Mouse (Mus musculus) cerebellum, adult 2 months (tissue): ENCODE results near the gene Stx1b. TPM values are rescaled to one million over a fixed set of nuclear protein-coding genes. Genes with fewer than 3 reads are reported as not detected.

Source experiments
- DNase-seq, 2 experiments: peaks; one replicate each; pipeline ENCODE4 v3.0.0; 2021
- H3K27ac ChIP-seq: fragments of 200-500 bp; 2 replicates; pipeline ENCODE4 v1.5.1; 2012; ENCODE audit warnings: low read length, control low read depth, inconsistent platforms; ENCODE audit not compliant: insufficient read depth
- H3K27me3 ChIP-seq: fragments of 200-500 bp; 2 replicates; pipeline ENCODE4 v1.6.1; 2012; ENCODE audit warnings: inconsistent platforms, mild to moderate bottlenecking, low read length, moderate library complexity; ENCODE audit not compliant: control insufficient read depth, insufficient read depth
- H3K4me1 ChIP-seq: fragments of 200-500 bp; 2 replicates; pipeline ENCODE4 v1.6.1; 2011; ENCODE audit warnings: low read length; ENCODE audit not compliant: control insufficient read depth, insufficient read depth
- H3K4me3 ChIP-seq: fragments of 200-500 bp; replicated peaks from 2 replicates; pipeline ENCODE3; 2011; ENCODE audit warnings: mild to moderate bottlenecking, low read depth, low read length, control low read depth; ENCODE audit not compliant: insufficient read depth
- CTCF ChIP-seq: fragments of 200-500 bp; IDR thresholded peaks from 2 replicates; pipeline ENCODE4 v1.5.1; 2011; ENCODE audit warnings: low read depth, mild to moderate bottlenecking, control low read depth, low read length, moderate library complexity, borderline replicate concordance; ENCODE audit not compliant: insufficient read depth
- POLR2A ChIP-seq: fragments of 200-500 bp; IDR thresholded peaks from 2 replicates; pipeline ENCODE4 v1.6.1; 2011; ENCODE audit warnings: low read length, control low read depth, borderline replicate concordance; ENCODE audit not compliant: insufficient read depth
- WGBS: fragments of 180-500 bp; shearing (Covaris S2); methylation state at CpG from one replicate; pipeline ENCODE4 v1.1.7; 2018; 5-methylcytosine and 5-hydroxymethylcytosine counted together
- polyA plus RNA-seq: library from polyadenylated mRNA; depleted of rRNA; stranded (reverse); fragments of >200 nt; gene quantifications from 2 replicates; pipeline ENCODE4 v1.2.3, GENCODE M21; 2012

Gene Stx1b
- polyA plus RNA-seq, 1 experiment, result 452 TPM

DNA sequence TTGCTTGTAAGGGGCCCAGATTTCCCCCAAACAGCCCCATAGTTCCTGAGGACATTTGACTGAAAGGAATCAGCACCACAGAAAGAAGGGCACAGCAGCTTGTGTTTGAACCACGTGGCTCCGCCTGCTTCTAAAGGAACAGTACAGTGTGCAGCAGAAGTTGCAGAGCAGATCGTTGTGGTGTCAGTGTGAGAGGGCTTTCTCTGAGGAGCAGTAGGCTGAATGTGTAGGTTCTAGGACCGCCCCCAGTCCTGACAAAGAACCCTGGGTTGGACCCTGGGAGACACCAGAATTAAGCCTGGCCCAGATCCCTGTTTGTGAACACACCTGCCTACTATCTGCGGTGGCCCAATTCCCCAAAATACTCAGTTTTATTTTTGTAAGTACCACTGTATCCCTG, 53.1 kb downstream of the Stx1b start:
- 62% methylated on average over 5 of the region's 5 CpGs for WGBS
- DNase-seq, result no peak
- H3K4me3 ChIP-seq, result no peak overlapping the region
- H3K4me1 ChIP-seq, result peaks cover 5% of the 10 kb centered on the region; the same call in 1 of the 2 replicates
- TF ChIP-seq CTCF (no peak), POLR2A (no peak)
- H3K27me3 ChIP-seq, result no peaks in the 10 kb centered on the region
- no peak overlapping the region for H3K27ac ChIP-seq

DNA sequence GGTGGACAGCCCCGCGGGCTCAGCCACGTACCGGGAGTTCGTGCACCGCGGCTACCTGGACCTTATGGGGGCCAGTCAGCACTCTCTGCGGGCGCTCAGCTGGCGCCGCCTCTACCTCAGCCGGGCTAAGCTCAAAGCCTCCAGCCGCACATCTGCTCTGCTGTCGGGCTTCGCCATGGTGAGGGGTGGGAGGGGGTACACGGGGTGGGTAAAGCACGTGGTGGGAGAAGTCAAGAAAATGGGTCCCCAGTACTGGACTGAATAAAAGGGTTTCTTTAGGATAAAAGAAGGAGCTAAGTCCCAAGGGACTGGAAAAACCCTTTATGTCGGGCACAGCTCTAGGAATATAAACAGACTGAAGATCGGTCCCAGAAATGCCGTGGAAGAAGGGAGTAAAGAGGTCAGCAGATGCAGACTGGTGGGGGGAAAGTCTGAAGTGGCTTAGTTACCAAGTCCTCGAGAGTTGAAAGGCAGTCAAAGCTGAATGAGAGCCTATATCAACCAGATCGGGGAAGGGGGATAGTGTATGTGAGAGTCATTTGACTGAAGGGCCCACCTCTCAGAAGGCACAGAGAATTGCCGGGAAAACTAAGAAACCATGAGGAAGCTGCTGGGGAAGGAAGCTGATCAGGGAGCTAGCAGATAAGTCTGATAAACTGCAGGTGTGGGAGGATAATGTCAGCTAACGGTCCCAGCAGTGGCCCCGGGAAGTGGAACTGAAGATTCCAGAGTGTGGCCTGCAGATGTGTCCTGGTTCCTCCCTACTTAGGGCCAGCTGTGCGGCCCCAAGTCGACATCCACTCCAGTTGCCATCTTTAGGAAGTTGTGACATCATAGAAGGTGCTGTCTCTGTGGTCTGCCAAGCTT, 54.1 kb downstream of the Stx1b start:
- Histone ChIP-seq H3K27me3 (no peaks in the 10 kb centered on the region), H3K4me3 (peak overlapping the region; percentile 85), H3K27ac (peak overlapping the region; percentile 67), H3K4me1 (peaks cover 5% of the 10 kb centered on the region; the same call in 1 of the 2 replicates)
- TF ChIP-seq POLR2A (no peak), CTCF (no peak)
- peak in 1 of 2 experiments; percentile 26 for DNase-seq
- WGBS, result 4% methylated on average over 27 of the region's 27 CpGs

DNA sequence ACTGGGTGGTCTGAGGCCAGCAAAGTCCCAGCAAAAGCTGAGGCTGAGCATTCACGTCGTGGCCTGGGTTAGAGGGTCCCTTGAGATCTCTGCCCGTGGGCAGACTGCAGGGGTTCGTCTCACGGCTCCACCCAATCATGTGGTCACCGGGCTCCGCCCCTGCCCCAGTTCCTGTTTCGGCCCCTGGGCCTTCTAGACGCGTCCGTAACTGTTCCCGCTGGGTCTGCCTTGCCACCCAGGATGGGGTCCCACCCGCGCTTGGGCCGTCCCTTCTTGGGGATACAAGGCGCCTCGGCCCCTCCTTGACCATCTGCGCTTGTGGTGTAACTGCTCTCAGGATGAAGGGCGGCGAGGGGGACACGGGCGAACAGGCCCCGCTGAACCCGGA, 54.7 kb downstream of the Stx1b start, which contains the start of gene Orai3:
Gene Orai3 (plus strand): TSS at position 165 of the 388 bp plus-strand sequence.
- 1% methylated on average over 24 of the region's 24 CpGs for WGBS
- Histone ChIP-seq H3K27ac (peak within 1 kb of the TSS; percentile 67), H3K4me1 (peaks cover 5% of the 10 kb centered on the region; the same call in 1 of the 2 replicates), H3K27me3 (no peaks in the 10 kb centered on the region), H3K4me3 (peak within 1 kb of the TSS; percentile 85)
- peak; percentile 83 for DNase-seq
- TF ChIP-seq POLR2A, result peak; percentile 78; the same call in 1 of the 2 replicates
- no peak for TF ChIP-seq CTCF

DNA sequence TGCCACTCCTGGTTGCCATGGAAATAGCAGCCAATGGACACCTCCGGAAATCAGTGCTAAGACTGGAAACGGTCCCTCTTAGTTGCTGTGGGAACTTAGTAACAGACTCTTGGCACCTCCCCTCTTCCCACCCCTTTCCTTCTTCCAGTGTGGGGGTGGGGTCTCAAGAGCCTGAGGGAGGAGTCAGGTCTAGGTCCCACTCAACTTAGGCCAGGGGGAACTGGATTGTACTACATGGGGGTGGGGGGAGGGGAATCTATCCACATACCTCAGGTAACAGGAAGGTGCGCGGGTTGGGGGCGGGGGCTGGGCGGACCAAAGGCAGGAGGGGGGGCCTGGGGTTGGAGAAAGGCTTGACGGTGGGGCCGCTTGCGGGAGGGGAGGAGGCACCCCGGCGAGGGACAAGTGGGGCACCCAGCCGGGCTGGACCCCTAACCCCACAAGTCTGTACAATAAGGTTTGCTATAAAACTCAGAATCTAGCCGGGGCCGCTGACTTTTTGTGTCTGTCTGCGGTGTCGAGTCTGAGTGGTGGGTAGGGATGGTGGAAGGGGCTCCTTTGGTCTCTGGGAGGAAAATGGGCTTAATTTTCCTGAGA, 55.3 kb downstream of the Stx1b start:
- Histone ChIP-seq H3K4me3 (peak overlapping the region; percentile 85), H3K27ac (peak overlapping the region; percentile 67), H3K4me1 (peaks cover 1% of the 10 kb centered on the region; the same call in 1 of the 2 replicates), H3K27me3 (no peaks in the 10 kb centered on the region)
- WGBS, result 3% methylated on average over 16 of the region's 16 CpGs
- DNase-seq, result peak; percentile 92 to 94
- TF ChIP-seq CTCF (no peak), POLR2A (no peak)

DNA sequence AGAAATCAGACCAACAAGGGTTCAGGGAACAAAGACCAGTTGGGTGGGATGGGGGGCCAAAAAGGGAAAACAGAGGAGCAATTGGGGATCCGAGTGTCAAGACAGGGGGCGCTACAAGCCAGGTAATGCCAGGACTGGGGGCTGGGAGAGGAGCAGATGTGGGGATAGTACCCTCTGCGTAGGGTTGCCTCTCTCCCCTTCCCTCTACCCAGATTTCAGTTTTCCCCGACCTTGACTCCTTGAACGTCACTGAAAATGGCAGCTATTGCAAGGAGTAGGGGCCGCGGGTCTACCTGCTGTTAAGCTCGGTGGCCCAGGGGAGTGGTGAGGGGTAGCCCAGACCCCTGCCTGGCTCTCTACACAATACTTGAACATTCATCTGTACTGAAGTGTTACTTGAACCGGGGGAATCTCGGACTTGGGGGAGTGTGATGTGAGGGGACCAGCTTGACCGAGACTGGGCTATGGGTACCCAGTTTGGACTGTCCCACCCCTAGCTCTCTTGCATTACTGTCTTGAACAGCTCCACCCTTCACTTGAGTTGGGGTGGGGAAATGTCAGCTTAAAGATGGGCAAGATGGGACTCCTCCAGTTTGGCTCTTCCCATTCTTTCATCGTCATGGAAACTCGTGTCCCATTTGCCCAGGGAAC, 55.9 kb downstream of the Stx1b start:
- TF ChIP-seq CTCF, result 0 out of 2 replicates have a peak, but pooled peaks have one; percentile 34
- TF ChIP-seq POLR2A, result no peak

DNA sequence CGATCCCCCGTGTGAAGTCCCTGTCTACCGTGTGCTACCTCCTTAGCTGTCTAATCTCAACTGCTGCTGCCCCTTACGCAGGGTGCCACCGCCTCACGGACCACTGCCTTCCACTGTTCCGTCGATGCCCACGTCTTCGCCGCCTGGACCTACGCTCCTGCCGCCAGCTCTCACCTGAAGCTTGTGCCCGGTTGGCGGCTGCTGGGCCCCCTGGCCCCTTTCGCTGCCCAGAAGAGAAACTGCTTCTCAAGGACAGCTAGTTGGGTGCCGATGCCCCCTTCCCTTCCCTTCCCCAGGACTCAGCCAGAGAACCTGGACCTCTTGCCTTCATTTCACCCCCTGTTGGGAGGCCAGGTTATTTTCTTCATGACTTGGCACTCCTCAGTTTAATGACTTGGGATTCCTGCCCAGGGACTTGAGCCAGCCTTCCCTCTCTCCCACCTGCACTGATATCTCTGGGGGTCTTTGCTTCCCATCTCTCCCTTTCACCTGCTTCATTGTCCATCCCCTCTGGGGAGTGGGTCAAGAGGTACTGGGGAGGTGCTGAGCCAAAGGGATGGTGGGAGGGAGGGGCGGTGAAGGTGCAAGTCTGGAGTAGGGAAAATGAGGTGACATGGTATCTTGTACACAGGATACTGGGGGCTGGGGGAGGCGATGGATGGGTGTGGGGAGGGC, 56.5 kb downstream of the Stx1b start:
- 81% methylated on average over 19 of the region's 19 CpGs for WGBS
- Histone ChIP-seq H3K27me3 (no peaks in the 10 kb centered on the region), H3K27ac (no peak overlapping the region), H3K4me1 (no peaks in the 10 kb centered on the region), H3K4me3 (no peak overlapping the region)
- TF ChIP-seq POLR2A, result no peak
- no peak for TF ChIP-seq CTCF
- peak in 1 of 2 experiments; percentile 28 for DNase-seq

More for the DNA sequence above, 55.9 kb downstream of the Stx1b start:
- H3K27ac ChIP-seq, result no peak overlapping the region
- H3K4me1 ChIP-seq, result no peaks in the 10 kb centered on the region
- DNase-seq, result peak in 1 of 2 experiments; percentile 44
- peak overlapping the region; percentile 23 for H3K4me3 ChIP-seq
- no peaks in the 10 kb centered on the region for H3K27me3 ChIP-seq
- 54% methylated on average over 13 of the region's 13 CpGs for WGBS
